10 mouse cellular contexts compared by ENCODE assay signal in genomic region chr11:83578186-83578760, GRCm38 (mm10). TPM values are rescaled to one million over a fixed set of nuclear protein-coding genes. Genes with fewer than 3 reads are reported as not detected.
DNase-seq lines count a peak whose midpoint lies in the region.
"Had no signal": no experiment of that assay in that cellular context is flagged by ENCODE, and none has a peak within 500 bp of the region (broad histone marks: within the 10 kb centered on the region; RNA-seq: fewer than 3 reads in every experiment).

Gene Ccl9, minus strand, starts transcription at chr11:83578636.

- DNase-seq in heart, adult 9 months (ENCODE audit: low spot score in 2 of 2): peak; percentile 26 to 48
- no peak for DNase-seq in heart, postnatal 25 days (ENCODE audit: low spot score)
- peak; percentile 63 for DNase-seq in NIH3T3 (ENCODE audit: low read depth)
- DNase-seq in gonadal fat pad, adult 2 months (ENCODE audit: low read depth): no peak
- DNase-seq in monocyte, adult 2 months (ENCODE audit: low read depth in 1 of 2, low spot score in 2 of 2): peak; percentile 42 to 45
- DNase-seq in cerebellum, postnatal 36 days: no peak
- no peak for DNase-seq in left cerebral cortex, adult 11 months (ENCODE audit: low spot score)
- DNase-seq in frontal cortex, postnatal 14 days (ENCODE audit: low spot score in 2 of 2): no peak
- DNase-seq: cerebellum, adult 9-11 months; right cerebral cortex, adult 18-20 months had no signal

- intact Hi-C loops in heart, postnatal 25 days (cut with DNase I): no loop called here

RNA-seq across cellular contexts. Expression of gene Ccl9, which starts in this region (rescaled TPM):
- 10 to 100 TPM in 1 of 2 experiments, 1 to 10 TPM in 1; 7.0 to 11.7 TPM for total RNA-seq in heart, postnatal 25 days (2021)
- 8.2 and 12.1 TPM in 2 replicates for polyA plus RNA-seq in gonadal fat pad, adult 2 months (2012; rRNA removed)

Comparison
In these comparisons a context has a peak if more than half of its experiments do, and no peak if none do; other contexts are left out.
1. DNase-seq: peak in heart, adult 9 months (2 of 2), NIH3T3 (single experiment) and monocyte, adult 2 months (2 of 2); none in heart, postnatal 25 days (single experiment), gonadal fat pad, adult 2 months (single experiment), cerebellum, postnatal 36 days (0 of 2), left cerebral cortex, adult 11 months (single experiment) and frontal cortex, postnatal 14 days (0 of 2).